Mouse (Mus musculus) brain, embryonic 14.5 days (tissue): ENCODE measurements around the gene Coro2b.

ENCODE experiments used
- CTCF ChIP-seq: fragments of 200-500 bp; IDR thresholded peaks from 2 replicates; pipeline ENCODE4 v1.5.1; 2012; ENCODE audit warnings: inconsistent platforms, mild to moderate bottlenecking, moderate library complexity, borderline replicate concordance; ENCODE audit not compliant: insufficient read depth, insufficient read length; ENCODE audit errors: extremely low read depth
- POLR2A ChIP-seq: fragments of 200-500 bp; IDR thresholded peaks from 2 replicates; pipeline ENCODE4 v1.6.1; 2012; ENCODE audit warnings: mild to moderate bottlenecking, inconsistent platforms, borderline replicate concordance; ENCODE audit not compliant: poor library complexity, insufficient read depth, insufficient read length, severe bottlenecking; ENCODE audit errors: extremely low read depth

DNA sequence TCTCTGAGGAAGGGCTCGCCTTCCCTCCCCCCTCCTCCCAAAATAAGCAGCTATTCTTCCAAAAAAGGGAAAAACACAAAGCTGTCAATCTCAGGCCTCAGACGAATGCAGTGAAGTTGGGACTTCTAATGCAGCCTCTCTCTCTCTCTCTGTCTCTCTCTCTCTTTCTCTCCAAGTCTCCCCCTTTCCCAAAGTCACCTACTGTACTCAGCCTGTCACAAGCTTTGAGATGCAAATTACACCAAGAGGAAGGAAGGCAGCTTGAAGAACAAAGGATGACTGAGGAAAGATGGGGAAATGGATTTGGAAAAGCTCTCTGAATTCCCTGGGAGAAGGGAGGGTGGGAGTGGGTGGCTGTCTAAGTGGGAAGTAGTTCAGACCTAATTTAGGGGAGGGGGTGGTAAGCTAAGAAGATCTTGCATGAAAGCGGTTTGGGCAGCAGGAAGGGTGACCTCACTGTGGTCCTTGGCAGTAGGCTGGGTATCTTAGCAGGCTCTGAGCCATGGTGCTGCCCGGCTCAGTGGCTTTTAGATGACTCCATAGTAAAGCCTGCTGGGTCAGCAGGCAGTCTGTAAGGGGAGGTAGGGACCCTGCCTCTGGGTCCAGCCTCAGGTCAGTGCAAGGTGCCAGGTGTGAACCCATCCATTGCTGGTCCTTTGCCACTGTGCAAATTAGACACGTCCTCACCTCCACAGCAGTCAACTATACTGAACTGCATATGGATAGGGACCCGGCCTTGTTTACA lies 55.8 kb downstream of the Coro2b start:
- TF ChIP-seq CTCF: no peak
- TF ChIP-seq POLR2A: no peak
